Mouse (Mus musculus): ENCODE results near the gene Prr5l. TPM values are rescaled to one million over a fixed set of nuclear protein-coding genes. Genes with fewer than 3 reads are reported as not detected.

Prr5l gene
- polyA plus RNA-seq, 1 experiment from 2014 or later: 25.2 TPM

GRCm38 (mm10) chr2:101905534-101906378 is 22.9 kb upstream of the Prr5l start:
- Histone ChIP-seq H3K4me3 (peak overlapping the region; percentile 36), H3K4me1 (peaks cover 23% of the 10 kb centered on the region), H3K9me3 (replicated peaks) (no peaks in the 10 kb centered on the region), H3K27ac (replicated peaks) (peak overlapping the region; percentile 84), H3K36me3 (peaks cover 8% of the 10 kb centered on the region; the same call in 1 of the 2 replicates), H3K27me3 (ENCODE audit: low read depth, poor library complexity, severe bottlenecking) (no peaks in the 10 kb centered on the region)
- 26% methylated on average over 21 of the region's 21 CpGs for WGBS
- DNase-seq (ENCODE audit: low spot score): peak; percentile 86

GRCm38 (mm10) chr2:101902196-101902595 is 19.4 kb upstream of the Prr5l start:
- Histone ChIP-seq H3K27ac (replicated peaks) (no peak overlapping the region), H3K36me3 (peaks cover 21% of the 10 kb centered on the region; the same call in 1 of the 2 replicates)
- no peak for DNase-seq (ENCODE audit: low spot score)

GRCm38 (mm10) chr2:101896425-101897204 is 13.8 kb upstream of the Prr5l start:
- peaks cover 19% of the 10 kb centered on the region for H3K4me1 ChIP-seq
- no peak overlapping the region for H3K4me3 ChIP-seq
- 83% methylated on average over 10 of the region's 10 CpGs for WGBS
- no peaks in the 10 kb centered on the region for H3K27me3 ChIP-seq (ENCODE audit: low read depth, poor library complexity, severe bottlenecking)
- DNase-seq (ENCODE audit: low spot score): no peak
- no peaks in the 10 kb centered on the region for H3K9me3 ChIP-seq (replicated peaks)
- H3K27ac ChIP-seq (replicated peaks): no peak overlapping the region
- H3K36me3 ChIP-seq: peaks cover 35% of the 10 kb centered on the region

More at GRCm38 (mm10) chr2:101902196-101902595, 19.4 kb upstream of the Prr5l start:
- Histone ChIP-seq H3K27me3 (ENCODE audit: low read depth, poor library complexity, severe bottlenecking) (no peaks in the 10 kb centered on the region), H3K4me1 (peaks cover 18% of the 10 kb centered on the region), H3K9me3 (replicated peaks) (no peaks in the 10 kb centered on the region), H3K4me3 (no peak overlapping the region)
- 85% methylated on average over 4 of the region's 4 CpGs for WGBS

GRCm38 (mm10) chr2:101894126-101894525 is 11.3 kb upstream of the Prr5l start:
- no peaks in the 10 kb centered on the region for H3K9me3 ChIP-seq (replicated peaks)
- no peaks in the 10 kb centered on the region for H3K27me3 ChIP-seq (ENCODE audit: low read depth, poor library complexity, severe bottlenecking)
- H3K4me3 ChIP-seq: no peak overlapping the region
- WGBS: 89% methylated on average over 3 of the region's 3 CpGs
- H3K27ac ChIP-seq (replicated peaks): no peak overlapping the region
- peaks cover 19% of the 10 kb centered on the region for H3K4me1 ChIP-seq
- no peak for DNase-seq (ENCODE audit: low spot score)
- H3K36me3 ChIP-seq: peaks cover 15% of the 10 kb centered on the region

- H3K36me3 ChIP-seq: peaks cover 7% of the 10 kb centered on the region
- H3K4me1 ChIP-seq: peaks cover 16% of the 10 kb centered on the region
- 85% methylated on average over 7 of the region's 7 CpGs for WGBS
- H3K27ac ChIP-seq (replicated peaks): no peak overlapping the region
- H3K4me3 ChIP-seq: no peak overlapping the region
- DNase-seq (ENCODE audit: low spot score): no peak
- no peaks in the 10 kb centered on the region for H3K27me3 ChIP-seq (ENCODE audit: low read depth, poor library complexity, severe bottlenecking)
- no peaks in the 10 kb centered on the region for H3K9me3 ChIP-seq (replicated peaks)
Measured at GRCm38 (mm10) chr2:101891143-101891542, 8.3 kb upstream of the Prr5l start.

- WGBS: 93% methylated on average over 8 of the region's 8 CpGs
- no peak overlapping the region for H3K4me3 ChIP-seq
- H3K27me3 ChIP-seq (ENCODE audit: low read depth, poor library complexity, severe bottlenecking): no peaks in the 10 kb centered on the region
- no peaks in the 10 kb centered on the region for H3K36me3 ChIP-seq
- peaks cover 12% of the 10 kb centered on the region for H3K4me1 ChIP-seq
- H3K27ac ChIP-seq (replicated peaks): no peak overlapping the region
- DNase-seq (ENCODE audit: low spot score): no peak
- no peaks in the 10 kb centered on the region for H3K9me3 ChIP-seq (replicated peaks)
Measured at GRCm38 (mm10) chr2:101888886-101889285, 6.1 kb upstream of the Prr5l start.

GRCm38 (mm10) chr2:101885768-101886438 is 3.1 kb upstream of the Prr5l start, which contains the start of gene Commd9:
Gene Commd9, plus strand, starts transcription at chr2:101886247.
- Histone ChIP-seq H3K9me3 (replicated peaks) (no peaks in the 10 kb centered on the region), H3K27ac (replicated peaks) (peak within 1 kb of the TSS; percentile 84), H3K27me3 (ENCODE audit: low read depth, poor library complexity, severe bottlenecking) (no peaks in the 10 kb centered on the region; the same call in 1 of the 2 replicates), H3K4me1 (peaks cover 23% of the 10 kb centered on the region), H3K4me3 (peak within 1 kb of the TSS; percentile 82), H3K36me3 (no peaks in the 10 kb centered on the region)
- WGBS: 12% methylated on average over 22 of the region's 22 CpGs
- peak; percentile 93 for DNase-seq (ENCODE audit: low spot score)

- Histone ChIP-seq H3K36me3 (no peaks in the 10 kb centered on the region), H3K4me3 (no peak overlapping the region), H3K4me1 (peaks cover 23% of the 10 kb centered on the region), H3K27me3 (ENCODE audit: low read depth, poor library complexity, severe bottlenecking) (no peaks in the 10 kb centered on the region; the same call in 1 of the 2 replicates), H3K9me3 (replicated peaks) (no peaks in the 10 kb centered on the region), H3K27ac (replicated peaks) (no peak overlapping the region)
- 92% methylated on average over 2 of the region's 2 CpGs for WGBS
- no peak for DNase-seq (ENCODE audit: low spot score)
Measured at GRCm38 (mm10) chr2:101884286-101884685, 1.5 kb upstream of the Prr5l start.

- DNase-seq (ENCODE audit: low spot score): no peak
- Histone ChIP-seq H3K27me3 (ENCODE audit: low read depth, poor library complexity, severe bottlenecking) (no peaks in the 10 kb centered on the region; the same call in 1 of the 2 replicates), H3K27ac (replicated peaks) (no peak overlapping the region), H3K4me3 (no peak overlapping the region), H3K9me3 (replicated peaks) (no peaks in the 10 kb centered on the region), H3K4me1 (peaks cover 17% of the 10 kb centered on the region), H3K36me3 (no peaks in the 10 kb centered on the region)
- 92% methylated on average over 9 of the region's 9 CpGs for WGBS
Measured at GRCm38 (mm10) chr2:101881471-101882162, 1.2 kb downstream of the Prr5l start.

- no peak overlapping the region for H3K27ac ChIP-seq (replicated peaks)
- DNase-seq (ENCODE audit: low spot score): peak; percentile 43
- peak overlapping the region; percentile 23; the same call in 1 of the 2 replicates for H3K4me3 ChIP-seq
- H3K36me3 ChIP-seq: no peaks in the 10 kb centered on the region
- H3K4me1 ChIP-seq: no peaks in the 10 kb centered on the region
- H3K27me3 ChIP-seq (ENCODE audit: low read depth, poor library complexity, severe bottlenecking): no peaks in the 10 kb centered on the region
- 34% methylated on average over 14 of the region's 14 CpGs for WGBS
- no peaks in the 10 kb centered on the region for H3K9me3 ChIP-seq (replicated peaks)
Measured at GRCm38 (mm10) chr2:101871179-101871578, 11.6 kb downstream of the Prr5l start.

GRCm38 (mm10) chr2:101868683-101869082 is 14.1 kb downstream of the Prr5l start:
- Histone ChIP-seq H3K36me3 (no peaks in the 10 kb centered on the region), H3K9me3 (replicated peaks) (no peaks in the 10 kb centered on the region), H3K27me3 (ENCODE audit: low read depth, poor library complexity, severe bottlenecking) (no peaks in the 10 kb centered on the region), H3K27ac (replicated peaks) (no peak overlapping the region), H3K4me1 (no peaks in the 10 kb centered on the region), H3K4me3 (no peak overlapping the region)
- WGBS: 90% methylated on average over 4 of the region's 4 CpGs
- DNase-seq (ENCODE audit: low spot score): no peak
